Mouse (Mus musculus) forebrain, embryonic 16.5 days (tissue): Measurements from ENCODE around the gene Agpat4. TPM values are rescaled to one million over a fixed set of nuclear protein-coding genes. Genes with fewer than 3 reads are reported as not detected.

Experiments used
- ATAC-seq: fragments of 200-750 bp; cut with Nextera tagmentation; 2 replicates; pipeline ENCODE4 v1.8.0; 2017; ENCODE audit warnings: mild to moderate bottlenecking, moderate library complexity
- H3K27ac ChIP-seq: fragments of 300-500 bp; sonication (generic); 2 replicates; pipeline ENCODE4 v1.5.1; 2014; ENCODE audit warnings: low read length, control low read depth
- H3K27me3 ChIP-seq: fragments of 300-500 bp; sonication (generic); replicated peaks from 2 replicates; pipeline ENCODE4 v1.6.1; 2014; ENCODE audit warnings: low read length; ENCODE audit not compliant: control insufficient read depth, insufficient read depth
- H3K36me3 ChIP-seq: fragments of 300-500 bp; sonication (generic); 2 replicates; pipeline ENCODE4 v1.6.1; 2014; ENCODE audit not compliant: control insufficient read depth, insufficient read depth
- H3K4me1 ChIP-seq: fragments of 300-500 bp; sonication (generic); replicated peaks from 2 replicates; pipeline ENCODE4 v1.6.1; 2014; ENCODE audit warnings: low read length; ENCODE audit not compliant: control insufficient read depth, insufficient read depth
- H3K4me2 ChIP-seq: fragments of 300-500 bp; sonication (generic); 2 replicates; pipeline ENCODE4 v1.6.1; 2014; ENCODE audit warnings: mild to moderate bottlenecking, low read length, control low read depth
- H3K4me3 ChIP-seq: fragments of 300-500 bp; sonication (generic); replicated peaks from 2 replicates; pipeline ENCODE4 v1.5.1; 2014; ENCODE audit warnings: mild to moderate bottlenecking, low read length, control low read depth
- H3K9ac ChIP-seq: fragments of 300-500 bp; sonication (generic); replicated peaks from 2 replicates; pipeline ENCODE4 v1.6.1; 2014; ENCODE audit warnings: low read depth, low read length, control low read depth
- H3K9me3 ChIP-seq: fragments of 300-500 bp; sonication (generic); 2 replicates; pipeline ENCODE4 v1.6.1; 2016; ENCODE audit warnings: low read length; ENCODE audit not compliant: control insufficient read depth
- WGBS: fragments of 180-500 bp; shearing (Covaris S2); extraction: QIAGEN DNeasy Blood & Tissue Kit; methylation state at CpG from one replicate; pipeline ENCODE4 v1.1.7; 2014; 5-methylcytosine and 5-hydroxymethylcytosine counted together
- polyA plus RNA-seq: library from polyadenylated mRNA; unstranded; fragments of >200 nt; fragmentation: Nextera tagmentation; extraction: Ambion mirVana; gene quantifications from 2 replicates; pipeline ENCODE4 v1.2.1, GENCODE M21; 2015

The Agpat4 gene
- polyA plus RNA-seq, 1 experiment from 2014 or later = 57.6 TPM

DNA sequence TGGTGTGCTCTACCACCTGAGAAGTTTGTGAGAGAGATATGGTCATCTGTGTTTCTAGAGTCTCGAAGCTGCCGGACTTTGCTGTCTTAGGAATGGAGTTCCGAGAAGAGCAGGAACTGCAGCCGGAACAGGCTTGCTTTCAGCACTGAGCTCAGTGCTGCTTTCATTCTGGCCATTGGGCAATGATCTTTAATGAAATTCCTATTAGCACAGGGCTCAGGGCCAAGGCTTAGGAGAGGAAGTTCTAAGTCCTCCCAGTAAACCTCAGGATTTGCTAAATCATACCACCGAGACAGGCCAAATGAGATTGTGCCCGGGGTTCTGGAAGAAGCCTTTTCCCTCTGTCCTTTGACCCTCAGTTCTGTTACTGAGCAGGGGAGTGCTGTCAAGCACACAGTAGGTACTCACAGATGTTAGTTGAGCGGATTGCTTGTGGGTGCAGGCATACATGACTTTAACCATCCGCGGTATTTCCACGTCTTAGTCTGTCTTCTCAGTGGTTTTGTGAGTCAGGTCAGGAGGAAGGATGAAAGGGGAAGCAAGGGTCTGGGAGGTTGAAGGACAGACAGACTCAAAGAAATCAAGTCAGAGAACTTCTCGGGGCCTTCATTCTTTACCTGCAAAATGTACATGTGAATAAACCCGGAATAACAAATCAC lies 16.6 kb downstream of the Agpat4 start:
- Histone ChIP-seq H3K4me3 (no peak overlapping the region), H3K9ac (no peak overlapping the region), H3K4me1 (no peaks in the 10 kb centered on the region), H3K36me3 (no peaks in the 10 kb centered on the region), H3K4me2 (no peak overlapping the region), H3K27me3 (no peaks in the 10 kb centered on the region), H3K27ac (no peak overlapping the region), H3K9me3 (no peaks in the 10 kb centered on the region; the same call in 1 of the 2 replicates)
- no peak for ATAC-seq
- 94% methylated on average over 12 of the region's 12 CpGs for WGBS

DNA sequence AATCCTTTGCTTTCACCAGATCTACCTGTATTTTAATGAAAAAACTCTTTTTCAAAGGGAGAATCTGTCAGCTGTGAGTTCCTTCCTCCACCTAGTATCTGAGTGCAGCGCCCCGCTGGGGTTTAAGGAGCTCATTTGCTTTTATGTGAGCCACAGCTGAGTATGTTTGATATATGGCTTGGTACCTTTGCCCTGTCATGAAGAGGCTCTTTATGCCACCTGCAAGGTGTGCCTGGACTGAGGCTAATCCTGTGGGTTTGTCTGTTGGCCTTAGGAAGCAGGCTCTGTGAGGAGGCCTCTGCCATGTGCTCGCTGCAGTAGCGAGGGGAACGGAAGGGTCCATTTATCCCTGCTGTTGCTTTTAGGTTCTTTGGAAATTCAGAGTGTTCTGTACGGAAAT lies 19.9 kb downstream of the Agpat4 start:
- 92% methylated on average over 6 of the region's 6 CpGs for WGBS
- no peak overlapping the region for H3K4me2 ChIP-seq
- H3K4me3 ChIP-seq = no peak overlapping the region
- no peaks in the 10 kb centered on the region for H3K36me3 ChIP-seq
- H3K4me1 ChIP-seq = no peaks in the 10 kb centered on the region
- no peaks in the 10 kb centered on the region for H3K9me3 ChIP-seq
- H3K27me3 ChIP-seq = no peaks in the 10 kb centered on the region
- H3K9ac ChIP-seq = no peak overlapping the region
- no peak overlapping the region for H3K27ac ChIP-seq
- ATAC-seq = no peak

- no peak overlapping the region for H3K4me2 ChIP-seq
- H3K9me3 ChIP-seq = no peaks in the 10 kb centered on the region
- no peaks in the 10 kb centered on the region for H3K36me3 ChIP-seq
- no peak for ATAC-seq
- H3K27me3 ChIP-seq = no peaks in the 10 kb centered on the region
- H3K27ac ChIP-seq = no peak overlapping the region
- H3K4me1 ChIP-seq = peaks cover 8% of the 10 kb centered on the region
- no peak overlapping the region for H3K4me3 ChIP-seq
- WGBS = 54% methylated on average over 5 of the region's 5 CpGs
- H3K9ac ChIP-seq = no peak overlapping the region
Observed at GRCm38 (mm10) chr17:12143948-12144364, 25.5 kb downstream of the Agpat4 start.

DNA sequence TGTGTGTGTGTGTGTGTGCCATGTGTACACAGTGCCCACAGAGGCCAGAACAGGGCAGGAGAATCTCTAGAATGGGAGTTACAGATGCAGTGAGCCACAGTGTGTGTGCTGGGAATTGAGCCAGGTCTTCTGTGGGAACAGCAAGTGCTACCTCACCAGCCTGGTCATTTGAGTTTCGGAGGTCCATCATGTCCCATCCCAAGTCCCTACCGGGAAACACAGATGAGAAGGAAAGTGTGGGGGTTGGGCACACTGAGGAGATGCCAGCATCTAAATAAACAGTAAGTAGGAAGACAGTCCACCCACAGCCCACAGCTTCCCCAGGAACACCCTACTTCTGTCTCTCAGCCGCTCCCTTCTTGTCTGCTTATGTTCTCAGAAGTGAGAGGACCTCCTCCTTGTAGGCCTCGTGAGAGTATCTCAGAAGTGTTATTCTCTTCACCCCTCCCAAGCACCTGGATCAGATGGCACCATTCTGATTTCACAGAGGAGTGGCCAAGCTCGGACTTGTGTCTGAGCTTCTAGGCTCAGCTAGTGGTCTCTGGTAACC lies 27.7 kb downstream of the Agpat4 start:
- no peak overlapping the region for H3K9ac ChIP-seq
- H3K4me2 ChIP-seq = no peak overlapping the region
- H3K9me3 ChIP-seq = no peaks in the 10 kb centered on the region
- peaks cover 8% of the 10 kb centered on the region for H3K4me1 ChIP-seq
- H3K4me3 ChIP-seq = no peak overlapping the region
- H3K27ac ChIP-seq = no peak overlapping the region
- WGBS = 91% methylated on average over 5 of the region's 5 CpGs
- H3K27me3 ChIP-seq = no peaks in the 10 kb centered on the region
- no peaks in the 10 kb centered on the region for H3K36me3 ChIP-seq
- ATAC-seq = no peak

DNA sequence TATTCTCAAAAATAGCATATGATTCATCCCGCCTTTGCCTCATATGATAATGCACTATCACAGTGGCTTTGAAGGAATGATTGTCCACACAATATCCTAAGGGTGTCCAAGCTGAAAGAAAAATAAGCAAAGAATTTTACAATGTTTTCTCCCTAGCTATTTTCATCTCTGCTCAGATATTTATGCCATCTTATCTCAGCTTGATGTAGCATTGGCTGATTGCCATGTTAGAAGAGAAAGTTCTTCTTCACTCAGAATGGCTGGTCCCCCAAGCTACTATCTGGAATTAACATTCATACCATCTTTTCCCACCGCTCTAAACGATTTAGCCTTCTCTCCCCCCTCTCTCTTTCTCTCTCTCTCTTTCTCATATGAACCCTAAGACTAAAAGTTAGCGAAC lies 29.3 kb downstream of the Agpat4 start:
- H3K27me3 ChIP-seq = no peaks in the 10 kb centered on the region
- no peaks in the 10 kb centered on the region for H3K9me3 ChIP-seq
- H3K9ac ChIP-seq = no peak overlapping the region
- no peak overlapping the region for H3K27ac ChIP-seq
- H3K4me3 ChIP-seq = no peak overlapping the region
- WGBS = 96% methylated on average over 4 of the region's 4 CpGs
- H3K4me2 ChIP-seq = no peak overlapping the region
- ATAC-seq = no peak
- H3K36me3 ChIP-seq = no peaks in the 10 kb centered on the region
- H3K4me1 ChIP-seq = peaks cover 8% of the 10 kb centered on the region

DNA sequence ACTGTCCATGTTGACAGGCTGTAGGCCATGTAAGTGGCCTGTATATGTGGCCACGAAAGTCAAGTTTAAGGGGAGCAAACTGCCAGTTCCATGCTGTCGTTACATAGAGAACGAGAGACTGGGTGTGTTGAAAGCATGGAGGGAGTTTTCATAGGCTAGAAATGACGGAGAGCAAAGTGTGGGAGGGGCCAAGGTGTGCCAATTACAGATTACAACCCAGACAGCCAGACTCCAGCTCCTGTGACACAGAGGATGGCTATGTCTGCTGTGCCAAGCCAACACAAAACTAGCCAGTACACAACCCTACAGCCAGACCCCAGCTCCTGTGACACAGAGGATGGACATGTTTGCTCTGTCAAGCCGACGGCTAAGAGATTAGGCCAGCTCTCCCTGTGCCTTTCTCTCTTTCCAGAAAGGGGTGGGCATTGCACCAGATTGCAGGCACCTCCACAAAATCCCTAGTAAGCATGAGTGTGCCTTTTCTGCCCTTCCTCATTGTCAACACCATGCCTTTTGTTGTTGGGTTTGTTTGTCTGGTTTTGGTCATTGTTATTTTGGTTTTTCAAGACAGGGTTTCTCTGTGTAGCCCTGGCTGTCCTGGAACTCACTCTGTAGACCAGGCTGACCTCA lies 30.8 kb downstream of the Agpat4 start:
- H3K4me3 ChIP-seq = no peak overlapping the region
- no peaks in the 10 kb centered on the region for H3K27me3 ChIP-seq
- no peak overlapping the region for H3K4me2 ChIP-seq
- no peak overlapping the region for H3K9ac ChIP-seq
- ATAC-seq = no peak
- no peaks in the 10 kb centered on the region for H3K9me3 ChIP-seq
- H3K4me1 ChIP-seq = peaks cover 2% of the 10 kb centered on the region
- 89% methylated on average over 6 of the region's 6 CpGs for WGBS
- H3K36me3 ChIP-seq = peaks cover 5% of the 10 kb centered on the region; the same call in 1 of the 2 replicates
- H3K27ac ChIP-seq = no peak overlapping the region

DNA sequence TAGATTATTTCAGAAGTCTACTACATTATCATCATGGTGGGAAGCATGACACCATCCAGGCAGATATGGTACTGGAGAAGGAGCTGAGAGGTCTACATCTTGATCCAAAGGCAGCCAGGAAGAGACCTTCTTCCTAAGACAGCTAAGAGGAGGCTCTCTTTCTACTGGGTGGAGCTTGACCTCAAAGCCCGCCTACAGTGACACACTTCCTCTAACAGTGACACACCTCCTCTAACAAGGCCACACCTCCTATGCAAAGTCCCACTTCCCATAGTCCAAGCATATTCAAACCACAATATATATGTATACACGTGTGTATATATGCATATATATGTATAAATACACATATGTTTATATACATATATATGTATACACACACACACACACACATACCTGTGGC lies 32.5 kb downstream of the Agpat4 start:
- Histone ChIP-seq H3K9me3 (no peaks in the 10 kb centered on the region), H3K4me1 (no peaks in the 10 kb centered on the region), H3K4me2 (no peak overlapping the region), H3K9ac (no peak overlapping the region), H3K36me3 (peaks cover 5% of the 10 kb centered on the region; the same call in 1 of the 2 replicates), H3K4me3 (no peak overlapping the region), H3K27me3 (no peaks in the 10 kb centered on the region), H3K27ac (no peak overlapping the region)
- no peak for ATAC-seq
- 95% methylated on average over 2 of the region's 2 CpGs for WGBS

DNA sequence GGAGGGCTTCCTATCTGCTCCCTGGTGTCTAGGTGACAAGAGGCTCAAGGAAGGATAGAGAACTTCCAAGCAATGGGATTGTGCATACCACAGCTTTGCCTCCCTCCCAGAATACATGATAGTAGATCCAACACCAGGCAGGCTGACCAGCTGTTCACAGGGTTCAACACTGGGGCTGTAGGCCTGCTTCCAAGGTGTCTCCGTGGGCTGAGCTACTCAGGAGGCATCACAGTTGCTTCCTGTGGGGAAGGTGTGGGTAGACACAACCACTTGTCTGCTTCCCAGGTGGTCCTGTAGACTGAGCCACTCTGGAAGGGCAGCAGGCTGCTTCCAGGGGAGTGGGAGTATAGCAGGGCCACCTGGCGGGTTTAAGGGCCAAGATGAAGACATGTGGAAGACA lies 35.8 kb downstream of the Agpat4 start:
- WGBS = 72% methylated on average over 2 of the region's 2 CpGs
- no peaks in the 10 kb centered on the region; the same call in 1 of the 2 replicates for H3K4me1 ChIP-seq
- no peak overlapping the region for H3K4me3 ChIP-seq
- H3K9me3 ChIP-seq = no peaks in the 10 kb centered on the region
- H3K36me3 ChIP-seq = peaks cover 5% of the 10 kb centered on the region; the same call in 1 of the 2 replicates
- no peak overlapping the region for H3K9ac ChIP-seq
- H3K27me3 ChIP-seq = no peaks in the 10 kb centered on the region
- no peak overlapping the region for H3K4me2 ChIP-seq
- ATAC-seq = no peak
- H3K27ac ChIP-seq = no peak overlapping the region

DNA sequence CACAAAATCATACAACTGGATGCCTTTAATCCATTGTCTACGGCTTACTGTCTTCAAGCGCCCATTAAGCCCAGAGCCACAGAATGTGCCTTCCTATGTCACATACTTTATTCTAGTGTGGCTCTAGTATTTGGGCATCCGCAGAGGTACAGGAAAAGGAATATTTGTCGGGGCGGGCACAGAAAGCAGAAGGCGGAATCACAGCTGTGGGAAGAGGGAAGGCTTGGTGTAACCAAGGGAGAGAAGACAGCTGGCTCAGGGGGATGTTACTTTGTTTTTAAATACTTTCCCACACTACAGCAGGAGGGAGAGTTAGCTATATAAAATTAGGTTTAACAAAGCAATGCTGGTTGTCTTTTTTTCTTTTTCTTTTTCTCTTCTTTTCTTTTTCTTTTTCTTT lies 36.7 kb downstream of the Agpat4 start:
- Histone ChIP-seq H3K4me1 (no peaks in the 10 kb centered on the region; the same call in 1 of the 2 replicates), H3K27me3 (no peaks in the 10 kb centered on the region), H3K4me2 (no peak overlapping the region), H3K9me3 (no peaks in the 10 kb centered on the region), H3K4me3 (no peak overlapping the region), H3K27ac (no peak overlapping the region), H3K9ac (no peak overlapping the region), H3K36me3 (peaks cover 5% of the 10 kb centered on the region; the same call in 1 of the 2 replicates)
- no peak for ATAC-seq
- 85% methylated on average over 6 of the region's 6 CpGs for WGBS
